Mouse (Mus musculus) liver, embryonic 16.5 days (tissue): ENCODE results near the gene Tssk3. TPM values are rescaled to one million over a fixed set of nuclear protein-coding genes. Genes with fewer than 3 reads are reported as not detected.

Experiments used
- ATAC-seq: fragments of 200-750 bp; cut with Nextera tagmentation; 2 replicates; pipeline ENCODE4 v1.8.0; 2017; ENCODE audit warnings: low read depth, mild to moderate bottlenecking, moderate number of reproducible peaks, moderate library complexity
- H3K27ac ChIP-seq: fragments of 300-500 bp; sonication (generic); 2 replicates; pipeline ENCODE4 v1.5.1; 2014; ENCODE audit warnings: mild to moderate bottlenecking, low read length
- H3K27me3 ChIP-seq: fragments of 300-500 bp; sonication (generic); 2 replicates; pipeline ENCODE4 v1.6.1; 2014; ENCODE audit warnings: low read depth, low read length, mixed read lengths; ENCODE audit not compliant: control insufficient read depth, insufficient read depth
- H3K36me3 ChIP-seq: fragments of 300-500 bp; sonication (generic); 2 replicates; pipeline ENCODE4 v1.6.1; 2014; ENCODE audit warnings: mild to moderate bottlenecking; ENCODE audit not compliant: control insufficient read depth, insufficient read depth
- H3K4me1 ChIP-seq: fragments of 300-500 bp; sonication (generic); 2 replicates; pipeline ENCODE4 v1.6.1; 2014; ENCODE audit warnings: low read depth, low read length, mixed read lengths; ENCODE audit not compliant: control insufficient read depth
- H3K4me2 ChIP-seq: fragments of 300-500 bp; sonication (generic); 2 replicates; pipeline ENCODE4 v1.6.1; 2014; ENCODE audit warnings: low read depth, low read length, mixed read lengths
- H3K4me3 ChIP-seq: fragments of 300-500 bp; sonication (generic); 2 replicates; pipeline ENCODE4 v1.5.1; 2014; ENCODE audit warnings: low read depth, mild to moderate bottlenecking, low read length
- H3K9ac ChIP-seq: fragments of 300-500 bp; sonication (generic); 2 replicates; pipeline ENCODE4 v1.6.1; 2014; ENCODE audit warnings: low read depth, low read length
- H3K9me3 ChIP-seq: fragments of 300-500 bp; sonication (generic); replicated peaks from 2 replicates; pipeline ENCODE4 v1.6.1; 2016; ENCODE audit warnings: low read length; ENCODE audit not compliant: control insufficient read depth
- WGBS: fragments of 180-500 bp; shearing (Covaris S2); extraction: QIAGEN DNeasy Blood & Tissue Kit; methylation state at CpG from one replicate; pipeline ENCODE4 v1.1.7; 2014; ENCODE audit not compliant: insufficient replicate concordance; 5-methylcytosine and 5-hydroxymethylcytosine counted together
- polyA plus RNA-seq: library from polyadenylated mRNA; unstranded; fragments of >200 nt; fragmentation: Nextera tagmentation; extraction: Ambion mirVana; gene quantifications from 2 replicates; pipeline ENCODE4 v1.2.1, GENCODE M21; 2015

The Tssk3 gene
- polyA plus RNA-seq, 1 experiment from 2014 or later: 0.13 TPM

GRCm38 (mm10) chr4:129441145-129441544 is 49.7 kb downstream of the Tssk3 start:
- Histone ChIP-seq H3K4me3 (no peak overlapping the region), H3K4me1 (no peaks in the 10 kb centered on the region; the same call in 1 of the 2 replicates), H3K36me3 (no peaks in the 10 kb centered on the region), H3K27ac (no peak overlapping the region), H3K27me3 (peaks cover 49% of the 10 kb centered on the region), H3K9ac (no peak overlapping the region), H3K4me2 (no peak overlapping the region), H3K9me3 (no peaks in the 10 kb centered on the region)
- WGBS: 27% methylated on average over 6 of the region's 6 CpGs
- ATAC-seq: no peak

- H3K4me2 ChIP-seq: peak within 1 kb of the TSS; percentile 36
- peaks cover 49% of the 10 kb centered on the region for H3K27me3 ChIP-seq
- no peaks in the 10 kb centered on the region for H3K36me3 ChIP-seq
- H3K27ac ChIP-seq: no peak within 1 kb of the TSS
- 0 out of 2 replicates have a peak, but pooled peaks have one; percentile 59 for ATAC-seq
- no peak within 1 kb of the TSS for H3K9ac ChIP-seq
- WGBS: 6% methylated on average over 33 of the region's 33 CpGs
- H3K9me3 ChIP-seq: no peaks in the 10 kb centered on the region
- peak within 1 kb of the TSS; percentile 31 for H3K4me3 ChIP-seq
- no peaks in the 10 kb centered on the region; the same call in 1 of the 2 replicates for H3K4me1 ChIP-seq
Observed at GRCm38 (mm10) chr4:129440340-129441063, 50.3 kb downstream of the Tssk3 start, which contains the start of gene Zbtb8b. Gene Zbtb8b, minus strand, starts transcription at chr4:129440853.

Other genes with a start within 250 kb of the Tssk3 start
- 0.85 and 0.97 TPM in 2 replicates for gene C77080, start 229.6 kb downstream of the Tssk3 start, polyA plus RNA-seq
- gene Sync, start 203.4 kb downstream of the Tssk3 start, polyA plus RNA-seq: 0.13 and 0.33 TPM in 2 replicates
- gene Rbbp4, start 155.7 kb downstream of the Tssk3 start, polyA plus RNA-seq: 214 and 238 TPM in 2 replicates
- 22.5 and 23.0 TPM in 2 replicates for gene Zbtb8os, start 155.3 kb downstream of the Tssk3 start, polyA plus RNA-seq
- gene Zbtb8a, start 112.9 kb downstream of the Tssk3 start, polyA plus RNA-seq: 2.2 and 2.7 TPM in 2 replicates
- 1.3 and 1.4 TPM in 2 replicates for gene Zbtb8b, start 50.2 kb downstream of the Tssk3 start, polyA plus RNA-seq
- gene Bsdc1, start 29.4 kb downstream of the Tssk3 start, polyA plus RNA-seq: 79.2 and 87.0 TPM in 2 replicates
- gene Fam229a, start 168 bp upstream of the Tssk3 start, polyA plus RNA-seq: 0.23 and 0.60 TPM in 2 replicates
- 36.6 and 41.4 TPM in 2 replicates for gene Marcksl1, start 22.6 kb upstream of the Tssk3 start, polyA plus RNA-seq
- 82.1 and 89.8 TPM in 2 replicates for gene Hdac1, start 51.7 kb upstream of the Tssk3 start, polyA plus RNA-seq
- 3.1 and 3.2 TPM in 2 replicates for gene Lck, start 82.6 kb upstream of the Tssk3 start, polyA plus RNA-seq
- gene Fam167b, start 87.5 kb upstream of the Tssk3 start, polyA plus RNA-seq: 6.9 and 7.5 TPM in 2 replicates
- gene Eif3i, start 109.6 kb upstream of the Tssk3 start, polyA plus RNA-seq: 133 and 142 TPM in 2 replicates
- gene Tmem234, start 109.6 kb upstream of the Tssk3 start, polyA plus RNA-seq: 104 and 106 TPM in 2 replicates
- 0.46 and 0.91 TPM in 2 replicates for gene Dcdc2b, start 123.2 kb upstream of the Tssk3 start, polyA plus RNA-seq
- gene Iqcc, start 128.1 kb upstream of the Tssk3 start, polyA plus RNA-seq: 7.5 and 8.0 TPM in 2 replicates
- 11.2 and 12.7 TPM in 2 replicates for gene Ccdc28b, start 132.9 kb upstream of the Tssk3 start, polyA plus RNA-seq
- 22.1 and 24.2 TPM in 2 replicates for gene Txlna, start 150.0 kb upstream of the Tssk3 start, polyA plus RNA-seq
- 6.9 and 7.0 TPM in 2 replicates for gene Kpna6, start 181.7 kb upstream of the Tssk3 start, polyA plus RNA-seq
- gene Tmem39b, start 205.8 kb upstream of the Tssk3 start, polyA plus RNA-seq: 3.3 TPM in 2 replicates